Mouse (Mus musculus) kidney, adult 9 months (tissue): ENCODE measurements at regions not wholly inside any gene's neighbourhood (a gene's known extent, or its start where the extent isn't known, plus 50 kb on each side); places are given as distances from the start of the nearest gene placed in this dataset.
A peak's percentile ranks its signal among the peaks of the same experiment; 100 is the strongest.

ENCODE experiments used
- DNase-seq: peaks from one replicate; pipeline ENCODE4 v3.0.0; 2022

DNA sequence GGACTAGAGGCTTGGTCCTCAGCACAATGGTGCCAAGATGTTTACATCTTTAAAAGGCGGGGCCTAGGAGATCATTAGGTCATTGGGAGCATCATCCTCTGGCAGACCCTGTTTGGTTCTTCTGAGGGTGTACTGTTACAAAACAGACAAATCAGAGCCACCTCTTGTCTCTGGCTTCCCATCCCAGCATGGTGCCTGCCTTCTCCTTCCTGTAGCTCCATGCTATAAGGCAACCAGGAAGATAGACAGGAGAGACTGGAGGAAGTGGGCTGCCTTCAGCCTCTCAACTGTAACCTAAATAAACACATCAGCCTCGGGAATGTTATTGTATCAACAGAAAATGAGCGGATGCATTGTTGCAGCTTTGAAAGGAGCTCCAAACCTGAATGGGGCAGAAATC lies 529.8 kb upstream of the Gm765 start:
- no peak for DNase-seq

- no peak for DNase-seq
Observed at GRCm38 (mm10) chr6:98869772-98870171, 527.2 kb upstream of the Gm765 start.

GRCm38 (mm10) chr6:98864306-98864705 lies 521.8 kb upstream of the Gm765 start:
- DNase-seq: no peak

GRCm38 (mm10) chr6:98855958-98856357 lies 513.4 kb upstream of the Gm765 start:
- DNase-seq: no peak

DNA sequence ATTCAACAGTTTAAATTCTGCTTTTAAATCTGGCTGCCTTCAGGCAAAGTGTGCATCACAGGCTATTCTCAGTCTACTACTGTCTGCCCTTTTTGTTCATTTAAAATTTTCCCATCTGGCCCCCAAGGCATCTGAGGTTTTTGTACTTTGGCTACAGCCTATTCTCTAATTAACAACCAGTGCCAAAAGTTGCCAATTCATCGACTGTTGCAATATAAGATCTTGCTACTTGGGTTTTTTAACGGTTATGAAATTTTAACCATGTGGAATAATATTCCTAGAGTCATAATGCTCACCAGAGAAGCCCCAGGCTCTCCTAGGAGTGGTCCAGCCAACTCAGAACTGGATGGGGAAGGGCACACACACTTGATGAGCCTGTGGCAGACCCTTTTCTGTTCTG lies 508.4 kb upstream of the Gm765 start:
- DNase-seq: no peak

DNA sequence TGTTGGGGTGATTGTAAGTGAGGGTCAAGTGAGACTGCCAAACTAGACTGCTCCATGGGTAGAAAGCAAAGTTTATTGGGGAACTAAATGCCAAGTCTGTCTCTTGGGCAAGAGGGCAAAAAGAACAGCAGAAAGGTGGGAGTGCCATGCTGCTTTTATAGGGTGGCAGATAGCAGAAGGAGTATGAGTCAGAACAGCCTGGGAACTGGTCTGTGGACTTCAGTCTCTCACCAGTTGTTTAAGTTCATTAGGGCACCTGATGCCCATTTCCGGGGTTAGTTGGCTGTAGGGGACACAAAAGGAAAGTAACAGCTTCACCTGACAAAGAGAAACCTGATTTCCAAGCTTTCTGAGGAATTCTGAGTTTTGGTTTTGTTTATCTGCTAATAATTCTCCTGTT lies 506.3 kb upstream of the Gm765 start:
- no peak for DNase-seq

DNA sequence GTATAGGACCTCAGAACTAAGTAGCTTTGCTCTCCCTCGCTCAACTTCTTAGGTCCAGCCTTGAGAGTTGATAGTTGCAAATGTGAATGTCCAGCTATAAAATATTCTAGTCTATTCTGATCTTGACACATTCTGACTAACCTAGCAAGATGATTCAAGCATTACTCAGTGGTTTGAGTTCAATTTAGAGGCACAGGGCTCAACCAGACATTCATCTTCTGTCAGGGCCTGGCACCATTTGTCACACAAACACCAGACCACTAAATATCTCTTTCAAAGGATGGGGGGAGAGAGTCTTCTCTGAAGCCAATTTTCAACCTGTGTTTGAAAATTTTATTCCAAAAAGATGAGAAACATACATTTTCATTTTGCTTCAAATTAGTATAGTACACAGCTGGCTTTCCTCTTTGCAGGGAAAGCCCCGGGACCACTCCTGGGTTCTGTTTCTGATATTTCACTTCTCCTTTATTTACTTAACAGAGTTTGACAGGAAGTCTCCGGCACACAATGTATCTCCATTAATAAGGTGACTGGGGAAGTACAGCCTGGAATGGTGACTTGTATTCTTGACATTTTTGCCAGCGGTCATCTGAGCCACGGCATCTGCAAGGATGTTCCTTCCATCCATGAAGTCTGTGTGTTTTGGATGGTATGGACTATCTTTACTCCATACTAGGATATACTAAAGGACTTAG lies 503.6 kb upstream of the Gm765 start:
- no peak for DNase-seq

DNA sequence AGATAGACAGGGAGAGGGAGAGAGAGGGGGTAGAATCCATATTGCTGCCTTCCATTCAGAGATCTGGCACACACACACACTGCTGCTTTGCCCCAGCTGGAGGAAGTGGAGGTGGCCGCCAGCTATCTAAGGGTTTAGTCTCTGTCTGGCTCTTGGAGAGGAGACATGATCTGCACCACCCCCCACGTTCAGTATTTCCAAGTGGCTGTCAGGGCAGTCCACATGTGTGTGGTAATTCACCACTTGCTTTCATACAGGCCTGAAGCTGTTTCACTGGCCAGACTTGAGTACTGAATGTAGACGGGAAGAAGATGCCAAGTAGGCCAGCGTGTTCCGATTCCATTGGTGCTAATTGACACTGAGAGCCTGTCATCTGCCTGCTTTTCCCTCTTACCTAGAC lies 501.0 kb upstream of the Gm765 start:
- DNase-seq: no peak

DNA sequence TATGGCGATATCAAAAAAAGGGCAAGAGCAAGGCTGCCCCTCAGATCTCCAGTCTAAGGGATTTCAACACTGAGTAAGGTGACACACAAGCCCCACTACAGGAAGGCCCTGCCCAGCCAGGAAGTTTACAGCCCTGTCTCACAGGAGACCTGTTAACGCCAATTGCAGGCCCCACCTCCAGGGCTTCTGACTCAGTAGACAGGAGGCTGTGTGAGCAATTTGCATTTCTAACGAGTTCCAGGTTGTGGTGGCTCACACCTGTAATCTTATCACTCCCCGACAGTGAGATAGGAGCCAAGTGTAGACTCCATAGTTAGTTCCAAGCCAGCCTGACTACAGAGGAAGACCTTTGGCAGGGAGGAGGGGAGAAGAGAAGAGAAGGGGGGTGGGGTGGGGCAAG lies 500.4 kb upstream of the Gm765 start:
- no peak for DNase-seq

DNA sequence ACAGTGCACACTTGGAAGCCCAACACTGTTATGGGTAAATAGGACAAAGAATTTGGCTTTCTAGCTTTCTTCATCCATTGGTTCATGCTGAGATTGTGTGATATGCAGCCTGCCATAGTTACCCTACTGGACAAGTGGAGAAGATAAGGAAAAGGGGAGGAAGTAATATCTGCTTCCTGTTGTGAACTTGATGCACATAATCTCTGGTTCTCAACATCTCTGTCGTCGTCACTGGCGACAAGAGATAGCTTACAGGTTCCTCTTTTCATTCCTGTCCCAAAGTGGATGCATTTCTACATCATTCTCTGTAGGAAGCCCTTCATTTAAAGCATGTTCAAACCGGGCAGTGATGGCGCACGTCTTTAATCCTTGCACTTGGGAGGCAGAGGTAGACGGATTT lies 491.4 kb upstream of the Gm765 start:
- no peak for DNase-seq

DNA sequence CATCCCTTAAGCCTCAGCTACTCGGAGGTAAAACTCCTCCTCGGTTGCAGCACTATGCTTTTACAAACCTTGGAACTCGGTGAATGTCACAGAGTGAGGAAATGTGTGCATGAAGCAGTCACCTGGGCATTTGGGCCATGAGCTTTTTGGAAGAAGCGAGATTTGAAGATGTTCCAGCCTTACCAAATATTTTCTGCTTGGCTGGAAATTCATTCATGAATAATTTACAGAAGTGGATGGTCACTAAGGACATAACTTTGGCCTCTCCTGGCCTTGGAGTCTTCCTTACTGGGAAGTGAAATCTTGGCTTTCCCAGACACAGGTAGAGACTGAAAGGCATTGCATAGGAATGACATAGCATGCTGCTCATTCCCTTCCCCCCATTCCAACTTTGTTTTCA lies 487.6 kb upstream of the Gm765 start:
- DNase-seq: peak; percentile 63

DNA sequence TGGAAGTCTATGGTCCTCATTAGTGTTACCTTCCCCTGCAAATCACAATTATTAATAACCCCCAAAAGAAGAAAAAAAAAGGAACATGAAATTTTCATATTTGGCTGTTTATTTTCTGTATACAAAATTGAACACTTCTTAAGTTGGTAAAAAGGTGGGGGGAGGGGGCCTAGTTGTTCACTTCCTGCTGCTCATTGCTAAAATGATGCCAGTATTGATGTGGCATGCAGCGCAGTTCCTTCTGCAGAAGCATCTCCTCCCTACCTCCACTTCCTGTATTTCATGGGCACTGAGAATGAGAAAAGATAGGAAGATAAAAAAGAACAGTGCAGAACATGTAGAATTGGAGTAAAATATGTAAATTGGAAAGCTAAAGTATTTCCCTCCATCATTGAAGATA lies 465.5 kb upstream of the Gm765 start:
- DNase-seq: no peak

DNA sequence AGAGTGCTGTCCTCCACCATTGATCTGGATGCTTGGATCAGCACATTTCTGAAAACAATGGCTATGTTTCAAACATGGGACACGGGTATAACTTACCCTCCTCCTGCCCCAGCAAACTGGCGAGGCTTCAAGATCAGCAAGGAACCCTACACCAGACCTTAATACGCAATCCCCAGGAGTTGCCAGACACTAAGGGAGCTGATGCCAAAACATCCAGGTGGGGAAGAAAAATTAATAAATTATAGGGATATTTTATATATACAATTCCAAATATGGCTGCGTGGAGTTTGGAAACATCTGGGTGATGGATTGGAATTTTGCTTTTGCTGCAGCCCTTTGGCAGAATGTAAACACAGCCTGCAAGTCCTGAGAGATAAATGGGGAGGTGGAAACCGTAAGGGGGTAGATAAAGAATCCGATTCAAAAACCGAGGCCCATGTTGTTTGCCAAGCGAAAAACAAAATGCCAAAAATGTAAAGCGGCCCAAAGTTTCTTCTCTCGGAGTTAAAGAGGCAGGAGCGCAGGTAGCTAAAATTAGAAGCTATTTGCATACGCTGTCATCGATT lies 460.9 kb upstream of the Gm765 start:
- no peak for DNase-seq

- DNase-seq: no peak
Observed at GRCm38 (mm10) chr6:98801061-98801460, 458.5 kb upstream of the Gm765 start.

- no peak for DNase-seq
Observed at GRCm38 (mm10) chr6:98800040-98800439, 457.5 kb upstream of the Gm765 start.

DNA sequence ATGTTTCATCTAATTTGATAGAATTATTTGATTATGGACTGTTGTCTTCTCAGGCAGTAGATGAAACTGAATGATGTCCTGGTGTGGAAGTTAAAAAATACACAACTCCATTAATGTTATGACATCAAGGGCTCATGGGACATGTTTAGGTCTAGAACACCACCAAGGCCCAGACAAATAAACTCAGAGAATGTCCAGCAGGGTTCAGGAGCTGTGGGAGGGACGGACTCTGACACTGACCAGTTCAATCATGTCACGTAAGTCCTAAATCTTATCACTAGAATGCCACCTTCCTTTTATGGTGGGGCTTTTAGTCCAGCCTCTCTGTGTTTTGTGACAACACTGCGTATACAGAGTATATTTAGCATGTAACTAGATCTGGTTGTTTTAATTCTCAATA lies 455.2 kb upstream of the Gm765 start:
- no peak for DNase-seq

DNA sequence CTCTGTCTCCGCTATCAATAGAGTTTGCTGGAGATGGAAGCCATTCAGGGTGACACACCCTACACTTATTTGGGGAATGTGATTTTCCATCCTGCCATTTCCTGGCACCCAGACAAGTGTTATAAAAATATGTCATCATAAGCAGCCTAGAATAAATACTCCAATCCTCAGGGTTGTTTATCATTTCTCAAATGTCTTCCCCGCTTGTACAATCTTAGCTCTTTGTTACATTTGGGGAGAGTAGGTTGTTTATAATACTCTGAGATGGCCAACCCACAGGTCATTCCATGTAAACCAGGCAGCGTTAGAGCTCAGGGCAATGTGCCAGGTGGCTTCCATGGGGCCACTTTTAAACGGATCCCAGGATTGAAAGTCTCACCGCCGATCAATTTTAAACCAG lies 454.8 kb upstream of the Gm765 start:
- DNase-seq: no peak

- no peak for DNase-seq
Observed at GRCm38 (mm10) chr6:98796666-98797065, 454.1 kb upstream of the Gm765 start.

- no peak for DNase-seq
Observed at GRCm38 (mm10) chr6:98787422-98787821, 444.9 kb upstream of the Gm765 start.

DNA sequence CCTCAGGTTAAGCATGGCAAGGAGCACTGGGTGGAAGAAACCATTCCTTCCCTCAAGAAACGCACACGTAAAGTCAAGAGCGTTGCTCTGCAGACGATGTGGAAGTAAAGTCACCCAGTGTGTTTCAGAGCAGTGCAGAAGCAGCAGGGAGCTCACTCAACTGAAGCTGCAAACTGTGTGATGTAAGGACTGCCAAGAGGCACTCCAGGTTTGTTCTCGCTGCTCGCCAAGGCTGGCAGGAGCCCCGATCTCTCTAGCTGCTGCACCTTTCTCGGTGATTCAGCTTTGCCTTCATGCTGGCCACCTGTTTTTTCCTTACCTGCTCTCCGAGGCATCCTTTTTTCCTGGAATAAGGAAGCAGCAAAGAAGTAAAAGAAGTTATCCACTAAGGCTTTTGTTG lies 439.5 kb upstream of the Gm765 start:
- DNase-seq: no peak

DNA sequence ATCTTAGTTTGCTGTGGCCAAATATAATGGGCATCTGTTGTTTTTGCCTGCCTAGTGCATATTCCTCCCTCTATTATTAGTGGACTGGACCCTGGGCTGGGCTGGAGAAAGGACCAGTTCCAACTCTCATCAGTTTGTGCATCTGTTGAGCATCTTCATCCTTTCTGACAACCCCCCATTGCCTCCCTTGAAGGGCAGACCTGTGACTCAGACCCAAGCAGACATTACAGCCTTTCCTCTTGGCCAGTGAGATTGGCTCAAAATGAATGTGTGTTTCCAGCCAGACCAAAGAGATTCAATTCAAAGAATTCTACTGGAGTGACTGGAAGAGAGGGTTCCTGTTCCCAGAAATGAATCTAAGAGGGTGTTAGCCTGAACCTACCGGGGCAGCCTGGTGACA lies 433.2 kb upstream of the Gm765 start:
- no peak for DNase-seq

DNA sequence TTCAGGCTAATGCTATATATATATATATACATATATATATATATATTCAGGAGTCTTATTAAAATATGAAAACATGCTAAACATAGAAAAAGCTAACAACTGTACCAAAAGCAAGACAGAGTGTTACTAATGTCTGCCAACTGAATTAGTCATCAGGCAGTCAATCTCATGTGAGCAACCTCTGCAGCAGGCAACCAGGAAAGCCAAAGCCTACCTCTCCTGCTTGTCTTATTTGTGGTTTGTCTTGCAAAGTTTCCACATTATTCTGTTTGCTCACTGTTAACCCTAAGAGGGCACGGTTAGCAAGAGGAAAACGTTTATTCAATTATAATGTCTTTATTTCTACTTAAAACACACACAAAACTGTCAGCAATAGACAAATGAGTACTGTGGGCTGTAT lies 427.4 kb upstream of the Gm765 start:
- no peak for DNase-seq

GRCm38 (mm10) chr6:98769322-98769721 lies 426.8 kb upstream of the Gm765 start:
- no peak for DNase-seq

DNA sequence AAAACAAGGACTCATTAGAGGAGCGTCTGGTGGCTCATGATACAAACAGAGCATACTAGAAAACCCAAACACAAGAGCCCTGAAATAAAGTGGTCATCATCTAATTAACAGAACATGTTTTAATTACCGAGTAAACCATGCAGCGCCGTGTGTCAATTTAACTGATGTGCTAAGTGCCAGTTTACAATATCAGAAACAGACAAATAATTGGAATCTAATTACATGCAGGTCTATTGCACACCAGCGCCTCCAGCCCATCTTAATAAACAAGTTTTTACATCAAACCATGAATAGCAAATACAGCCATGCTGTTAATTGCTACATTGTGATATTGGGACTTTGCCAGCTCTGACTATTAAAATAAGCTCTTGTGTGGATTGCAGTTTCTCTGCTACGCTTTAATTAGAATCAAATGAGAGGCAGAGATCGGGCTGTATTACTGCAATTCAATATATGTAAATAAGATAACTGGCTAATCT lies 425.3 kb upstream of the Gm765 start:
- DNase-seq: no peak

DNA sequence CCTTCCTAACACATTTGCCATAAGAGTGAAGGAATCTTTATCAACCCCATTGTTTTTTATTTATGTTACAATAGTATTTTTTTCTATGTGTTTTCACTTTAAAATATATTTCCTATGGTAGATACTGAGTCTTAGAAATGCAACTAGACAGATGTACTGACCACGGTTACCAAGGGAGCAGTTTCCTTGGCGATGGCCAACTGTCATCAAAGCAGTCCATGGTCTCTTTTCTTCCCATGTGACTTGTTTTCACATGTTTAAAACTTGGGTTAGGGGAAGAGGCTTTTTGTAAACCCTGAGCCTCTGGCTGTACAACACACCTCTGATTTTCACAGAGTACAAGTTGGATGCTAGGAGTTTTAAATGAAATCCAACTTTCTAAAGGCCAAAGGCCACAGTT lies 411.9 kb upstream of the Gm765 start:
- no peak for DNase-seq
